Mouse (Mus musculus) frontal cortex, adult (tissue): Measurements from ENCODE around the gene Fbxl2.

Source experiments
- ATAC-seq: cut with Nextera tagmentation; 2 replicates; pipeline ENCODE4 v1.9.2; 2017; ENCODE audit warnings: mild to moderate bottlenecking, moderate library complexity, mixed read lengths; ENCODE audit not compliant: low TSS enrichment

The Fbxl2 gene

DNA sequence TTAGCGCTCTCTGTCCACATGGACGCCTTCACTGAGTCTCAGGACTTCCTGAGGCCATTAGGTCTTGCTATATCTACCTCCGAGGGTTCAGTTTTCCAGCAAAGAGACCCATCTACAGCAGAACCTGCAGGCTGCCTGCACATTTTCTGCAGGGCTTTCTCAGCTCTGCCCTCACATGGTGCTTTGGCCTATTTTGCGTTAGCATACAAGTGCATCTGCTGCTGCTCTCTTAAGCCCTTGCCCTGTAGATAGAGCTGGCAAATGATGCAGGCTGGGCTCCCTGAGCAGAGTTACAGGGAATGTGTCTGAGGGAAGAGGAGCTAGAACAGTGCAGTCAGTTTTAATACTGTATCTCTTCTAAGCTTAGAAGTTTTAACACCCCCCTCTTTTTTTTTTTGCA lies 71.0 kb downstream of the Fbxl2 start:
- ATAC-seq: peak; percentile 58

DNA sequence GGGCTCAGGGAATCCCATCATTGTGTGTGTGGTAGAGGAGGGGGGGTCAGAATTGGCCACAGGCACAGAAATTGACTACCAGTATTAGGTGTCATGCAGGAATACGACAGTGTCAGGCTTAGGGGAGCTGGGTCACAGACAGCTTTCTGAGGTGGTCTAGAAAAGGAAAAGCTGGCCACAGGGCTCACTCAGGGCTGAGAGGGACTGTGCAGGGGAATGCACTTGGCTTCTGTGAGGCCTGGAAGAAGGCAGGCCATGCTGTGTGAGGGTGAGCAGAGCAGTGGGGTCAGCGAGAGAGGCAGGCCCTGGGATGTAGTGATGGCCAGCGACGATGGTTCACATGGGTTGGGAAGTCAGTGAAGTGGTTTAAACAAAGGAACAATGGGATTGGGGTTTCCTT lies 72.1 kb downstream of the Fbxl2 start:
- no peak for ATAC-seq

DNA sequence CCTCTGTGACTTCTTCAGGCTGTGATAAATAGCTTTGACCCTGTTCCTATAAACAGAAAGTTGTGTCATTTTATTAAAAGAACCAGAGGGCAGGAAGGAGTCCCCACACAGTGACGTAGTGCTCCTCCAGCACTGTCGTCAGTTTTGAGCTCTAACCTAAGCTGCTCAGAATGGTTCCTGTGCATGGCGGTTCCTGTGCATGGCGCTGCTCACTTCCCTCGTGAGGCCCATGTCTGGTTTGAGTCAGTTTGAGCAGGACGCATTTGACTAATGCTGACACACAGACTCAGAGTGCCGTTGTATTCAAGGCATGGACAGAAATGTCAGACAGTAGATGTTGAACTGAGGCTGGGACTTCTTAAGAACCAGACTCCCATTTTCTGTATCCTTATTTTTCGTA lies 74.4 kb downstream of the Fbxl2 start:
- ATAC-seq: no peak

DNA sequence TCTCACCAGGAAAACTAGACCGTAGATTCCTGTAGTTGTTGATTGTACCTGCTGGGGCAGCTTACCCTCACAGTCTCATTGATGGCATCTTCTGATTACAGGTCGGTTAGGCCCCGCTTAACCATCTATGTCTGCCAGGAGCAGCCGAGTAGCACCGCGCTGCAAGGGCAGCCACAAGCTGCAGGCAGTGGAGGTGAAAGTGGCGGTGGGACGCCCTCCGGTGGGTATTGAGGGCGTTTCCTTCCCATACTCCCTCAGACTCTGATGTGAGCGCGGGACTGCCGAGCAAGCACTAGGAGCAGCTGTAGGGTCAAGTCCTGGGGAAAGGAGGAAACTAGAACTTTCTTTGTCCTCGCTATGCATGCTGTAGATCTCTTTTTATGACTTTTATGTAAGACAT lies 76.0 kb downstream of the Fbxl2 start:
- no peak for ATAC-seq

DNA sequence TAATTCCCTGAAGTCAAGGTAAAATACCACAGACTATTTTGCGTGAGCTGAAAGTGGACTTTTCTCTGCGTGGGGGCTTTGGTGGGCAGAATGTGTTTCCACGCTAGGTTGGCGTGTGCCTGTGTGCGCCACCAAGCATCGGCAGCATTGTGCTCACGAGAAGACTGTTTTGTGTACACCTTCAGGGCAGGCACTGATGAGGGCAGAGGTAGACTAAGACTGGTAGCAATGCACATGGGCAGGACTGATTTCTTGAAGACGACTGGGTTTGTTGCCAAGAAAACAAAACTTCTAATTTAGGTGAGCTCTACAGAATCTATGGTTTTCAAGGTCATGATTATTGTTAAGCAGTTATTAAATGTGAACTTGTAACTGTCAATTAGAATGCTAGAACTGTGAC lies 76.6 kb downstream of the Fbxl2 start:
- no peak for ATAC-seq

DNA sequence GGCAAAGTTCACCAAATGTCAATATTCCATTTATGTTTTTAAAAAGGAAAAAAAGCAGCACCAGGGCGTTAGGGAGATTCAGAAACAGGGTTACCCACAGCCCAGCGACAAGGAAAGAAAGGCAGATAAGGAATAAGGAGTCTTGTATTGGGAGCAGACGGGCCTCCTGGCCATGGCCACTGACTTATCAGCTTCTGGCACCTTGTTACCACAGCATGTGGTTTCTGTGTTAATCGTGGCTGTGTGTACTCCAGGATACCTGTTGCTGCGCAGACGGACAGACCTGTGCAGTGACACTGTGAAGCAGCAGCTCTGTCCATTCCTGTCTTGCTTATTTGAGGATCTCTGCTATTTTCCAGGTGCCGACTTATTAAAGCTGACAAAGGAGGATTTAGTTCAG lies 77.0 kb downstream of the Fbxl2 start:
- ATAC-seq: no peak

DNA sequence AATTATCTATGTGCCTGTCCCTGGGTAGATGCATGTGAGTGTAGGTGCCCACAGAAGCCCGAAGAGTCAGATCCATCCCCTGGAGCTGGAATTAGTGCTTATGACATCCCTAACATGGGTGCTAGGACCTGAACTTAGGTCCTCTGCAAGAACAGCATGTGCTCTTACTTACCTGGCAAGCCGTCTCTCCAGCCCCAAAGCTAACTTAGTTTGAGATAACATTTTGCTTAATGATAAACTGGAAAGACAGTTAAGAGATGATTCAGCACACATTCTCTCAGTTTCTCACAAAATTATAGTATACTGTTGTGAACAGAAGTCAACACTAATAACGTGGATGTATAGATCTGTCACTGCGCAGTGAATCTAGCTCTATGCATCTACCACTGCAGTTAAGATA lies 79.2 kb downstream of the Fbxl2 start:
- ATAC-seq: no peak

DNA sequence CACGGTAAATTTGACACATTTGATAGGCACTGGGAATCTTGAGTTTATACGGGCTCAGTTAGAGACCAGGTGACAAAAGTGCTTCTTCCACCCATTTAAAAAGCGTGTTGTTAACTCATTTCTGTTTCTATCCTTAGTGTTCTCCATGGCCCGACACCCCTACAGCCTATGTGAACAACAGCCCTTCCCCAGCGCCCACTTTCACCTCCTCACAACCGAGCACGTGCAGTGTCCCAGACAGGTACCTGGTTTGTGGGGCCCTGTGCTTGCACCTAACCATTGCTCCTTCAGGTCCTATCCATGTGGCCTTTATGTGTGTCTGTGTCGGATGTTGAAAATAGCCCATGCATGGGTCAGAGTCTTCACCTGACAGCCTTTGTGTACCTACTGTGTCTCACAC lies 81.6 kb downstream of the Fbxl2 start:
- ATAC-seq: no peak

DNA sequence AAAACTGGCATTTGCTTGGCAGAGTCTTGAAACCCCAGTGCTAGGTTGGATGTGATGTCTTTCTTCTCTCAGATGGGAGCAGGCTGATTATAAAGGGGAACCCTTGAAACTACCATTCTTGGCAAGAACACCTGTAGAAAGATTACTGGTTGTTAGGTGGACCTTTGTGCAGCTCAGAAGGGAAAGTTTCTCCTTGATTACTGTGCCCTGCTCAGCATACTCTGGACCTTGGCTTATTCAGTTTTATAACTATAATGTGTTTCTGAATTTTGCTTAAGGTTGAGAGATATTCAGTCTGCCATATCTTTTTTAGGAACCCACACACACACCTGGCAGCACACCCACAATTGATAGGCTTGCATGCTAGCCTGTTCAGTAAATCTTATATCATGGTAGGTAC lies 82.3 kb downstream of the Fbxl2 start:
- ATAC-seq: peak; percentile 53

DNA sequence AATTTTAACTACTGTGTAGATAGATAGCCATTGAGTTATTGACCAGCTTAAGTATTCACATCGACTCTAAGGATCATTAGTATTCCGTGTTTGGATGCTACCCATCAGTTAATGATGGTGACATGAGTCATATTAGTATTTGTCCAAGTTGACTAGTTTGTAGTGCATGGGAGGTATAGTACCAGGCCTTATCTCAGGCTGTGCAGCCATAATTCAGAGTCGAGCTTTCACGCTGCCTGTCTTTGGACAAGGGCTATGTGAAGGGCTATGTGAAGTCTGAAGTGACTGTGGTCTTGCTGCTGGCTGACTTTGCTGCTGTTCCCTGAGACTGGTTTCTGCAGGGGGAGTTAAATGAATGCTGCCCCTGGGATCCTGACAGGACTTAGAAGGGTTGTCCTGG lies 88.2 kb downstream of the Fbxl2 start:
- no peak for ATAC-seq

DNA sequence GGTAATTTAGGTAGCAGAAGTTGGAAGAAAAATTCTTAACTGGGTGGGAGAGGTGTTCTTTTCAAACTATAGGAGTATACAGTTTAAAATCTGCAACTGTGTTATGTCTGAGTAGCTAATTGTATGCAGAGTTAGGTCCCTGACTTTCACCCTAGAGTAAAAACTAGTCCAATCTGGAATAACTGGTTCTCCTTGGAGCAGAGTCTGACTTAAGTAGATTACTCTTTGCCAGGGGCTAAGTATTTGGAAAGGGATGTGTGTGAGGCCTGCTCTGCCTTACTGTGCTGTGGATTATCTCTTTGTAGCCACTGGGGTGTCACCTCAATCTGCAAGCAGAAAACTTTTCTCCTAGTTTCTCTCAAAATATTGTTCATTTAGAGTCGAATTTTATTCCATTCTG lies 98.8 kb downstream of the Fbxl2 start:
- no peak for ATAC-seq

DNA sequence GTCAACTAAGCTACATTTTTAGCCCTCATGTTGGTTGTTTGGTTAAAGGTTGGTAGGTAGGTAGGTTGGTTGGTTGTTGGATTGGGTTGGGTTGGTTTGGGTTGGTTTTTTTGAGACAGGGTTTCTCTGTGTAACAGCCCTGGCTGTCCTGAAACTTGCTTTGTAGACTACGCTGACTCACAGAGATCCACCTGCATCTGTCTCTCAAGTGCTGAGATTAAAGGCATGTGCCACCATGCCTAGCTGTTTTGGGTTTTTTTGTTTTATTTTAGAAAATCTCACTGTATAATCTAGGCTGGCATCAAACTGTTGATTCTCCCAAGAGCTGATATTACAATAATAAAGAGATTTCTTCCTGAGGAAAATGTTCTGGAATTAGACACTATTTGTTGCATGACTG lies 102.6 kb downstream of the Fbxl2 start:
- ATAC-seq: no peak

DNA sequence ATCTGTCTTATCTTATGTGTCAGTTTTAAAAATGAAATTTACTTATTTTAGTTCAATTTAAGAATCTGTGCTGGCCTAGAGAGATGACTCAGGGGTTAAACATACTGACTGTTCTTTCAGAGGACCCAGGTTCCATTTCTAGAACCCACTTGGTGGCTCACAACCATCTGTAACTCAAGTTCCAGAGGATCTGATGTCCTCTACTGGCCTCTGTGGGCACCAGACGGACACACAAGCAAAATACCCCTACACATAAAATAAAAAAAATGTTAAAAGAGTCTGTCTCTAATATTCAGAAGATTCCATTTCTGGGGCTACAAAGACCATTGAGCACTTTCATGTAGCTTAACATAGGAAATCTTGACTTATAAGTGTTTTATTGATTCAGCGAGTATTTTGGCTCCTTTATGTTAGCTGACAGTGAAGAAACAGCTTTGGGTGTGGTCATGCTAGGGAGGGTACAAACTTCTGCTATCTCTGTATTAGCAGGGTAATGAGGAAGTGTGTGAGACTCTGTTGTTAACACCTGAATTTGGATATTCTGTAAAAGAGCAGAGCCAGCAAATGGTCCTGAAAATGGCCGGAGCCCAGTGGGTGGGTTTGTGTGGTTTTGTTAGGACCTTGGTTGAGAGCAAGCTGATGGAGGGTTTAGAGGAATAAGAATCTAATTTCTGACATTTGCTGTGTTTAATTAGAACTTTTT lies 104.7 kb downstream of the Fbxl2 start:
- ATAC-seq: no peak

DNA sequence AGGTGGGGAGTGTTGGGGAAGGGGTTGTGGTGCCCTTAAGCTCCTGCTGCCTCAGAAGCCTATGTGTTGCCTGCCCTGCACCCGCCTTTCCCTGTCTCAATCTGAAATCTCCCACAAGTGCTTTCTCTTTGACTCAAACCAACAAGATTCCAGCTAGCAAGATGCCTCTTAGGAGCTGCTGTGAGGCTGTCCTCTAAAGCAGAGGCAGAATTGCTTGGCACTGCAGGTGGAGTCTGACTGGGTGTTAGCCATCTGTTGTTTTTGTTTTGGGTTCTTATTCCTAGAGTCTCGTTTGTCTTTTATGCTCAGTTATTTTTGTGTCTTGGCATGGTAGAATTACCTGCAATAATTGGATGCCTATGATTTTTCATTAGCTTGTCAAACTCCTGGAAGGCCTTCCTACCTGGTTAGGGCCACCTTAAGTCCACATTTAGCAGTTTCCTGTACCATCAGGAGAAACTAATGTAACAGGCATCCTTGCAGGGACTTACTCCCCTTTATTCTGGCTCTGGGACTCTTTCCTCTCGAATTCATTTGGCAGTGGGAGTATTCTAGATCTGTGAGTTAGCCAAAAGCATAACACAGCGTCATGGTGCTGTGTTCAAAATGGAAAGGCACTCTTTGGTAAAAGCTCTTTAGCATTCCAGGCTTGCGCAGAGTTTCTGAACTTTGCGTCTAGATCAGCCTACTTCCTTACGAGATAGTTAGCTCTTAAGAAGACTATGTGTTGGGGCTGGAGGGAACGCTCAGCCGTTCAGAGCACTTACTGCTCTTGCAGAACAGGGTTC lies 106.7 kb downstream of the Fbxl2 start:
- ATAC-seq: peak; percentile 69

DNA sequence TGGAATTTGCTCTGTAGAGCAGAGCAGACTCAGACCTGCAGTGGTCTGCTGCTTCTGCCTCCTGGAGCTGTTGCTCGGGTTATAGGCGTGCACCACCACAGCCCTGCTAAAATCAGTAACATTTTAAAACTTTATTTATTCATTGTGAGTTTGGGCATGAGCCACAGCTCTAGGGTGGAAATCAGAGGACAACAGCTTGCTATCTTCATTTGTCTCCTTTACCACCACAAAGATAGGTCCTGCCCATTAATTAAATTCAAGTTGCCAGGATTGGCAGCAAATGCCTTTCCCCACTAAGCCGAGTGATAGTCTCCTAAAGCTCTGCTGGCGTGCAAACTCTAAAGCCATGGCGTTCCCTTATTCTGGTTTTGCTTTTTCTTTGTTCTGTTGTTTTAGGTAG lies 110.4 kb downstream of the Fbxl2 start:
- ATAC-seq: no peak

DNA sequence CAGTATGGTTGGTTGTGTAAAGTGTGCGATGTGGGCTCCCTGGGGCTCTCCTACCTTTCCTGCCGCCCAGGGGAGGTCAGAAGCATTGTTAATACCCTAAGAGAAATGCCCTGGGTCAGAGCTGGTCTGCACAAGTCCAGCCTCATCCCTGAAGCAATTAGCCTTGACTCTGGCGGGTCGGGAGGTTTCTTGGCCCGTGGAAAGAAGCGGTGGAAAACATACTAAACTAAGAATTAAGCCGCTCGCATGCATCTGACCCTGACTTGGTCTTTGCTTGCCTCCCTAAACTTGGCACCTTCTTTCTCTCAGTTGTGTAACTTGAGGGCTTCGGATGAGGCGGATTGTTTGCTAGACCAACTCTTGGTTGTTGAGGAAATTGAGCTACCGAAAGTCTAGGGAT lies 113.5 kb downstream of the Fbxl2 start:
- no peak for ATAC-seq

DNA sequence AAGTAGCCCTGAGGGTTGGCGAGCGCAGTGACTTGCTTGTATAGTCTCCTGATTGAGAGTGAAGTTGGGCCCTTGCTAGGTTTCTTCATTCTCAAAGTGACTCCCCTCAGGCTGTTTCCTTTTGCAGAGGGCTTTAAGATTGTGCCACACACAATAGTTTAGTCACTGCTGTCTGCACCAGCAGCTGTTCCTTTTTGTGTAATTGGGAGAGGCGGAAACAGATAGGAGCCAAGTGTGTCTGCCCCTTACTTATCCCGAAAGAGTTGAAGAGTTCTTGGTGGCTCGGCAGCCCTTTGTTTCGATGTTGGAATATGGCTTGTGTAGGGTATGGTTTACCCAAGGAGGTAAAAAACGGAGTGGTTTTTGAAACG lies 113.9 kb downstream of the Fbxl2 start:
- no peak for ATAC-seq

DNA sequence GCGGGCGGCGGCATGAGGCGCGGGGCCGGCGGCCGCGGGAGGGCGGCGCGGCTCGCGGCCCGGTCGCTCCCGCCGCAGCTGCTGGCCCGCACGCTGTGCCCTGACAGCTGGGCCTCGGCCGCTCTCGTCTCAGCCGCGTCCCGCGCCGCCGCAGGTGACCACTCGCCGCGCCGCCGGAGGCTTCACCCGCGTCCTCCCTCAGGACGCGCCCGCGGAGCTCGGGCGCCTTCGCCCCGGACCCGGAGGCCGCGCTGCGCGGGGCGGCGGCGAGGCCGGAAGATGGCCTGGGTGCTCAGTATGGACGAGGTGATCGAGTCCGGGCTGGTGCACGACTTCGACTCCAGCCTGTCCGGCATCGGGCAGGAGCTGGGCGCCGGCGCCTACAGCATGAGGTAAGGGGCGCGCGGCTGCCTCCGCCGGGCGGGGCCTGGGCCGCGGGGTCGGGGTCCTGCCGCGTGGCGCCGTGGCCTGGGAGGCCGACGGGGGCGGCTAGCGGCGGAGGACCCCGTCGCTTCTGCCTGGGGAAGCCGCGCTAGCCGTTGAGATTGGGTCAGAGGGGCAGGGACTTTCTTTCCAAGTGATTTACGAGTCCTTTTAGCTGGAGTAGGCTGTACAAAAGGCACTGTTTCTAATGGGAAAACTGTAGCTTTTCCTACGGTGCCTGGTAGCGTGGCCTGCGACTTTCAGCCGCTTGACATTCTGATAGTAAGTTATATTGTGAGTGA lies 114.5 kb downstream of the Fbxl2 start:
- ATAC-seq: no peak

DNA sequence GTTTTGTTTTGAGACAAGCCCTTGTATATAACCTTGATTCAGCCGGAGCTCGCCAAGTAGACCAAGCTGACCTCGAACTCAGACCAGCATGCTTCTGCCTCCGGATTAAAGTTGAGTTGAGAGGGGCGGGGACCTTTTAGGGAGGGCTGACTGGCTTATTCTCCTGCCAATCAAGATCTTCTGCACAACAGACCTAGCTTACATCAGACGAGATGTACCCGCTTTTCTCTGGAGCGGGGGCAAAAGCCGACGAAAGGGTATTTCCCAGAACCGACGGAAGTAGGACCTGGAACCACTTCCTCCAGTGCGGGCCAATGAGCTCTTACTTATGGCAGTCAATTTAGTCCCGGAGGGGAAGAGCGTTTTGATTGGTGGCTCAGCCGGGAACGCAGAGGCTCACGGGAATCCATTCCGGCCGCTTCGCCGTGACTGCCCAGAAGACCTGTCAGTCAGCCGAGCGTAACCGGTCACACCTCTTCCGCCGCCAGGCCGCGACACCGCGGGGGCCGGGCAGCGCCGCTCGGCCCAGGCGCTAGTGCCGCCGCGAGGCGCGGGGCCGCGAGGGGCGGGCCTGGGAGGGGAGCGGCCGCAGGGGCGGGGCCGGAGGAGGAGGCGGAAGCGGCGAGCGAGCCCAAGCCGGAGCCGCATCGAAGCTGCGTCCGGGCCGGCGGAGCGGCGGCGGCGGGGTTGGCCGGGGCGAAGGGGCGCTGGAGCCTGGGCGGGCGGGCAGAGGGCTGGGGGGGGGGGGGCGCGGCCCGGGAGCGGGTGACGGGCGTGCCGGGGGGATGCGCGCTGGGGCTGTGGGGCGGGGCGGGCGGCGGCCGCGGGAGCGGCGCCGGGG lies 115.2 kb downstream of the Fbxl2 start, which contains the start of gene Ubp1:
Gene Ubp1, plus strand, starts transcription at position 401 of the 841 bp plus-strand sequence.
- ATAC-seq: peak; percentile 95

DNA sequence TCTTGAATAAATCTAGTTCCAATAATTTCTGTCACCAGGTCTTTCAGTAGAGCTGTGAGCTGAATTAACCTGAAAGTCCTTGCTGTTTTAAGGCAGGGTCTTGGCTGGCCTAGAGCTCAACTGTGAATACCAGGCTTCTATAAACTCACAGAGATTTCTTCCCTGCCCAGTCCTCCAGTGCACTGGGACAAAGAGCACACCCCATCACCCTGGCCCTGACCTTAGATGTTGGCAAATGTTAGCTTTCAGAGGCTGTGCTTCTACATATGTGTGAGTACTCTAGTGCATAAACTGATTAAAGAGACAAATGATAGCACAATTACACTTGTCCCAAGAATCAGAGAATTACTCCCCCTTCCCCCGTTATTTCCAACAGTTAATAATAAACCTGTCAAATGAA lies 116.3 kb downstream of the Fbxl2 start:
- ATAC-seq: no peak

DNA sequence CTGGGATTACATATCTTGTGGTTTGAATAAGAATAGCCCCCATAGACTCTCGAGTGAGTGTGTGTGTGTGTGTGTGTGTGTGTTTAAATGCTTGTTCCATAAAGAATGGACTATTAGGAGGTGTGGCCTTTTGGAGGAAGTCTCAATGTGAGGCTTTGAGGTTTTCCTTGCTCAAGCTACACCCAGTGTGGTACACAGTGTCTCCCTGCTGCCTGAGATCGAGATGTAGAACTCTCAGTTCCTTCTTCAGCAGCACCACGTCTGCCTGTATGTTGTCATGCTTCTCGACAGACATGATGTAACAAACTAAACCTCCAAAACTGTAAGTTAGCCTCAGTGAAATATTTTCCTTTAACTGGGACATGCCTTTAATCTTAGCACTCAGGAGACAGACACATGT lies 117.4 kb downstream of the Fbxl2 start:
- ATAC-seq: no peak

DNA sequence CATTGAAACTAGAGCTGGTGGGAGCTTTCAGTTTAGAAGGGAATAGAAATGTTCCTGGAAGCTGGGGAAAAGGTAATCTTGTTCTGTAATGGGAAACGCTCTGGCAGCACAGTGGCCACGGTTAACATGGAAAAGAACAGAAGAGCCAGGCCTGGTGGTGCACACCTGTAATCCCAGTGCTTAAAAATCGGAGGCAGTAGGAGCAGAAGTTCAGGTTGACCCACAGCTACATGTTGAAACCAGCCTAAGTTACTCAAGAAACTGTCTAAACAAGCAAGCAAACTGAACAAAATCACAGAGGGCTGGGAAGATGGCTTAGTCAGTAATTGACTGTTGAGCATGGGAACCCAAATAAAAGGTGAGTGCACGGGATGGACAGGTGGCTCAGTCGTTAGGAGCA lies 121.1 kb downstream of the Fbxl2 start:
- no peak for ATAC-seq
